Mouse (Mus musculus): ENCODE data around the gene Gm13420. TPM values are rescaled to one million over a fixed set of nuclear protein-coding genes. Genes with fewer than 3 reads are reported as not detected.

Gene Gm13420
- total and polyA plus RNA-seq, 3 experiments, result not detected

DNA sequence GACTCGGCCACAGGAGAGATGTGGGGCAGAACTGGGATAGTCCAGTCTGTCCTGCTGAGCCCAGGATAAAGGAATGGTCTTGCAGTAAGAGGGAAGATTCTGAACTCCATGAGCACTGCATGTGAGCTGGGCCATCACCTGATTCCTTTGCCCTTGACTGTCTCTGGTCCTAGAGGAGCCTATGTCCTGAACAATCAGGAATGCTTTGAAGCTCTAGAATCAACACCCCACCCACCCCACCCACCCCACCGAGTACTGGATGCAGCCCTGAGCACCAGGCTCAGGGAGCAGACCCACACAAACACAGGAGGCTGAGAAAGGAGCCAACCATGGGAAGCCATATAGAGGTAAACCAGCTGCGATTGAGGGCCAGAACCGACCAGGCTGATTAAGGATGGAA, 3.0 kb downstream of the Gm13420 start:
- in situ Hi-C loops (cut with MboI; ENCODE audit: low pct_ligation_motif_present, low pct_unique_long_range_greater_than_20kb, low sequenced_read_pairs) (no loop called here), dilution Hi-C loops (cut with MboI; ENCODE audit: extremely low pct_ligation_motif_present, extremely low pct_unique_long_range_greater_than_20kb, low sequenced_read_pairs) (no loop called here)
- Histone ChIP-seq H3K4me3 (replicated peaks in 1 of 3; ENCODE audit: low read depth in 2 of 3, low read length in 2 of 3, poor library complexity in 1 of 3) (no peak overlapping the region), H3K4me1 (ENCODE audit: control insufficient read depth in 1 of 2, insufficient read depth in 2 of 2) (peaks cover 9 to 14% of the 10 kb centered on the region in 2 experiments; a peak in 2 of 4 replicates), H3K4me2 (ENCODE audit: insufficient read depth, low read depth, poor library complexity, severe bottlenecking) (no peak overlapping the region), H3K9me3 (replicated peaks; ENCODE audit: low read length) (peaks cover 6% of the 10 kb centered on the region), H3K9ac (ENCODE audit: insufficient read depth, low read depth) (no peak overlapping the region), H3K36me3 (replicated peaks in 1 of 2; ENCODE audit: control insufficient read depth in 1 of 2, insufficient read depth in 1 of 2, low read length in 1 of 2) (no peaks in the 10 kb centered on the region), H3K27me3 (replicated peaks) (no peaks in the 10 kb centered on the region), H3K79me2 (replicated peaks; ENCODE audit: control insufficient read depth, extremely low read depth, insufficient read depth, poor library complexity, severe bottlenecking) (no peaks in the 10 kb centered on the region), H3K27ac (ENCODE audit: insufficient read depth, low read depth) (no peak overlapping the region)
- TF ChIP-seq TBP (conservative IDR thresholded peaks at IDR 0.05; ENCODE audit: low read depth, low read length), result no peak
- no peak for TF ChIP-seq HCFC1 (IDR thresholded peaks at IDR 0.05; ENCODE audit: low read depth, low read length)
- no peak for TF ChIP-seq JUND (conservative IDR thresholded peaks at IDR 0.05; ENCODE audit: low read depth, low read length)
- TF ChIP-seq SIN3A (IDR thresholded peaks at IDR 0.05; ENCODE audit: low read length), result no peak
- no peak for DNase-seq (ENCODE audit: extremely low read depth)

DNA sequence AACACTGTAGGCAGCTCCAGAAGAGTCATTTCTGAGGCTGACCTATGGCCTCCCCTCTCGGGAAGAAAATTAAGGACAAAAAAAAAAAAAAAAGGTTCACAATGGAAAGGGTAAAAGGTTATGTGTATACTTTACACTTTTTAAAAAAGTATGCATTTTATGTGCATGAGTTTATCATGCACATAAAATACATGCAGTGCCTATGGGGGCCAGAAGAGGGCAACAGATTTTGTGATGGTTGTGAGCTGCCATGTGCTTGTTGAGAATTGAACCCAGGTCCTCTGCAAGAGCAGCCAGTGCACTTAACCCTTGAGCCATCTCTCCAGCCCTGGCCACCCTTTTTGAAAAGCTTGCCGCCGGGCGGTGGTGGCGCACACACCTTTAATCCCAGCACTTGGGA, 3.6 kb downstream of the Gm13420 start:
- no peaks in the 10 kb centered on the region for H3K36me3 ChIP-seq (replicated peaks in 1 of 2; ENCODE audit: control insufficient read depth in 1 of 2, insufficient read depth in 1 of 2, low read length in 1 of 2)
- no peak overlapping the region for H3K4me2 ChIP-seq (ENCODE audit: insufficient read depth, low read depth, poor library complexity, severe bottlenecking)
- dilution Hi-C loops (cut with MboI; ENCODE audit: extremely low pct_ligation_motif_present, extremely low pct_unique_long_range_greater_than_20kb, low sequenced_read_pairs), result no loop called here
- TF ChIP-seq CTCF (conservative IDR thresholded peaks at IDR 0.05 in 1 of 2, IDR thresholded peaks at IDR 0.05 in 1 of 2; ENCODE audit: low read depth in 2 of 2, low read length in 2 of 2), result peak; percentile 7 to 44; a peak in 2 of 4 replicates
- TF ChIP-seq MAX (IDR thresholded peaks at IDR 0.05; ENCODE audit: low read length), result no peak
- TF ChIP-seq MYC (IDR thresholded peaks at IDR 0.05; ENCODE audit: low read depth, low read length), result peak; percentile 43; the same call in 1 of the 2 replicates
- no peak overlapping the region for H3K4me3 ChIP-seq (replicated peaks in 1 of 3; ENCODE audit: low read depth in 2 of 3, low read length in 2 of 3, poor library complexity in 1 of 3)
- H3K27ac ChIP-seq (ENCODE audit: insufficient read depth, low read depth), result no peak overlapping the region
- H3K27me3 ChIP-seq (replicated peaks), result no peaks in the 10 kb centered on the region
- no peak for DNase-seq (ENCODE audit: extremely low read depth)
- in situ Hi-C loops (cut with MboI; ENCODE audit: low pct_ligation_motif_present, low pct_unique_long_range_greater_than_20kb, low sequenced_read_pairs), result no loop called here
- no peaks in the 10 kb centered on the region for H3K79me2 ChIP-seq (replicated peaks; ENCODE audit: control insufficient read depth, extremely low read depth, insufficient read depth, poor library complexity, severe bottlenecking)
- H3K4me1 ChIP-seq (ENCODE audit: control insufficient read depth in 1 of 2, insufficient read depth in 2 of 2), result peaks cover 9 to 14% of the 10 kb centered on the region in 2 experiments; a peak in 2 of 4 replicates
- no peak overlapping the region for H3K9ac ChIP-seq (ENCODE audit: insufficient read depth, low read depth)
- H3K9me3 ChIP-seq (replicated peaks; ENCODE audit: low read length), result peaks cover 6% of the 10 kb centered on the region

DNA sequence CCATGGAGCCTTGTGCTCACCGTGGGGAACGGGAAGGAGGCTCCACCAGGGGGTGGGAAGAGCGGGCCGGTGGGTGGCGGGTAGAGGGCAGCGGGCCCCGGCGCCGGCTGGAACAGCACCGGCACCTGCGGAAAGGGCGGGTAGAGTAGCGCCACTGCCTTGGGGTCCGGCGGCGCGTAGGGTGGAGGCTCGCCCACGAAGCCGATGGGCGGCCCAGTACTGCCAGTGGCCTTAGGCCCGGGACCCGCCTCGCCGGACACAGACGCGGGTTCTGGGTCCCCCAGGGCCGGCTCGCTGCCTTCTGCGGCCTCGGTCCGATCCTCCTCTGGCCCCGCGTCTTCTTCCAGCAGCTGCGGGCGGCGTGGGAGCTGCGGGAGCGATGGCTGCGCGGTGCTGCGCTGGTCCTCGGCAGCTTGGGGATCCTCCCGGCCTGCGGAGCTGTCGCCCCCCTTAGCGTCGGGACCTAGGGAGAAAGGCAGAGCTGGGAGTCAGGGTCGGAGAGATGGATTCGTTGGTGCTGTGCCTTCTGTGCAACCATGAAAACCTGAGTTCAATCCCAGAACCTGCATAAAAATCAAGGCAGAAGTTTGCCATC, 4.2 kb downstream of the Gm13420 start:
- Histone ChIP-seq H3K4me3 (replicated peaks in 1 of 3; ENCODE audit: low read depth in 2 of 3, low read length in 2 of 3, poor library complexity in 1 of 3) (no peak overlapping the region), H3K4me1 (ENCODE audit: control insufficient read depth in 1 of 2, insufficient read depth in 2 of 2) (peaks cover 9 to 14% of the 10 kb centered on the region in 2 experiments; a peak in 2 of 4 replicates), H3K36me3 (replicated peaks in 1 of 2; ENCODE audit: control insufficient read depth in 1 of 2, insufficient read depth in 1 of 2, low read length in 1 of 2) (no peaks in the 10 kb centered on the region), H3K4me2 (ENCODE audit: insufficient read depth, low read depth, poor library complexity, severe bottlenecking) (no peak overlapping the region), H3K9me3 (replicated peaks; ENCODE audit: low read length) (peaks cover 4% of the 10 kb centered on the region), H3K9ac (ENCODE audit: insufficient read depth, low read depth) (no peak overlapping the region), H3K27ac (ENCODE audit: insufficient read depth, low read depth) (no peak overlapping the region), H3K27me3 (replicated peaks) (no peaks in the 10 kb centered on the region), H3K79me2 (replicated peaks; ENCODE audit: control insufficient read depth, extremely low read depth, insufficient read depth, poor library complexity, severe bottlenecking) (no peaks in the 10 kb centered on the region)
- dilution Hi-C loops (cut with MboI; ENCODE audit: extremely low pct_ligation_motif_present, extremely low pct_unique_long_range_greater_than_20kb, low sequenced_read_pairs), result no loop called here
- in situ Hi-C loops (cut with MboI; ENCODE audit: low pct_ligation_motif_present, low pct_unique_long_range_greater_than_20kb, low sequenced_read_pairs), result no loop called here
- no peak for TF ChIP-seq ZNF384 (IDR thresholded peaks at IDR 0.05; ENCODE audit: low read depth, low read length)
- no peak for TF ChIP-seq POLR2A (IDR thresholded peaks at IDR 0.05; ENCODE audit: low read depth, low read length)
- TF ChIP-seq SMC3 (IDR thresholded peaks at IDR 0.05; ENCODE audit: low read depth, low read length), result no peak
- no peak for TF ChIP-seq POLR2AphosphoS2 (IDR thresholded peaks at IDR 0.05; ENCODE audit: low read depth, low read length)
- no peak for TF ChIP-seq EP300 (IDR thresholded peaks at IDR 0.05; ENCODE audit: low read length)
- TF ChIP-seq RAD21 (IDR thresholded peaks at IDR 0.05; ENCODE audit: low read depth, low read length), result no peak
- TF ChIP-seq NRF1 (IDR thresholded peaks at IDR 0.05; ENCODE audit: low read depth, low read length), result no peak
- TF ChIP-seq BHLHE40 (IDR thresholded peaks at IDR 0.05; ENCODE audit: low read depth, low read length), result no peak
- no peak for TF ChIP-seq USF2 (conservative IDR thresholded peaks at IDR 0.05; ENCODE audit: low read depth, low read length)
- no peak for TF ChIP-seq MAZ (IDR thresholded peaks at IDR 0.05; ENCODE audit: low read depth, low read length)
- no peak for DNase-seq (ENCODE audit: extremely low read depth)
